Mouse (Mus musculus) spleen, postnatal 0 days (tissue): ENCODE measurements around the gene Washc2. TPM values are rescaled to one million over a fixed set of nuclear protein-coding genes. Genes with fewer than 3 reads are reported as not detected.

Experiments used
- polyA plus RNA-seq: library from polyadenylated mRNA; unstranded; fragments of >200 nt; fragmentation: Nextera tagmentation; extraction: Ambion mirVana; gene quantifications from 2 replicates; pipeline ENCODE4 v1.2.1, GENCODE M21; 2015

The Washc2 gene
- polyA plus RNA-seq: 18.1 and 22.3 TPM in 2 replicates

DNA sequence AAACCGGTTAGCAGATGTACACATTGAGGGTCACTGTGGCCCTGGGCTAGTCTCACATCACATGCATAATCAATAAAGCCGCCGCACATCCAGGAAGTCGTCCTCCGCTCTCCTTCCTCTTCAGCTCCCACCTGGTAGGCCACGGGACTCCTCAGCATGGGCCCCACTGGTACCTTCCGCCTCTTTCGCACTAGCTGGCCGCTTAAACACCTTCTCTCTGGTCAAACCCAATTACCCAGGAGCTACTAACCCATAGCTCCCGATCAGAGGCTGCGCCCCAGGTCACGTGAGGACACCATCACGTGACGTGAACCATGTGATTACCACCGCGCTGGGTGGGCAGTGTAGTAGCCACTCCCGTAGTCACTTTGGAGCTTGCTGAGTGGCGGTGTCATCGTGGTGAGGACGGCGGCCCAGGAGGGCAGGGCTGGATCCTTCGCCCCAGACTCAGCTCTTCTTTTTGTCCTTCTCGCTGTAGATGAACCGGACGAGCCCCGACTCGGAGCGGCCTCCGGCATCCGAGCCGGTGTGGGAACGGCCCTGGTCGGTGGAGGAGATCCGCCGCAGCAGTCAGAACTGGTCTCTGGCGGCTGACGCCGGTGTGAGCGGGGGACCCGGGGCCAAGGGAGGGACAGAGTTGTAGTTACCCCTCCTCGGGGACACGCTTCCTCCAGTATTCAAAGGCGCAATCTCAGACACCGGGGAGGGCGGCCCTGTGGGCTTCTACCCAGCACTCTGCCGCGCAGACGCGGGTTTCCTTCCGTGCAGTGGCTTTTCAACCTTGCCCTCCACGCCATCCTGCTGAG, at the start of gene Washc2:
Gene Washc2, plus strand, starts transcription at position 310 of the 806 bp plus-strand sequence.

GRCm38 (mm10) chr6:116193394-116194393, 14.1 kb upstream of the Washc2 start, which contains the start of gene Tmcc1:
Gene Tmcc1 (minus strand): TSS chr6:116193486.

GRCm38 (mm10) chr6:116264018-116264651, 56.3 kb downstream of the Washc2 start, which contains the start of gene Zfand4:
Gene Zfand4 (plus strand): TSS chr6:116264222.

Other genes with a start within 250 kb of the Washc2 start
- gene Plxnd1, start 213.0 kb upstream of the Washc2 start, polyA plus RNA-seq: 14.8 and 18.5 TPM in 2 replicates
- 20.6 and 24.7 TPM in 2 replicates for gene Tmcc1, start 14.6 kb upstream of the Washc2 start, polyA plus RNA-seq
- gene Zfand4, start 56.2 kb downstream of the Washc2 start, polyA plus RNA-seq: 8.0 and 8.1 TPM in 2 replicates
- gene March8, start 130.0 kb downstream of the Washc2 start, polyA plus RNA-seq: 71.9 and 76.1 TPM in 2 replicates